In genomic region chr4:86977272-86977671, GRCm38 (mm10) we compare ENCODE assay signal across 21 mouse cellular contexts.
"Had no signal": no experiment of that assay in that cellular context is flagged by ENCODE, and none has a peak within 500 bp of the region (broad histone marks: within the 10 kb centered on the region; RNA-seq: fewer than 3 reads in every experiment).

No protein-coding gene starts in this region.

- H3K36me3 ChIP-seq: limb, embryonic 12.5 days; limb, embryonic 15.5 days; midbrain, embryonic 12.5 days; midbrain, embryonic 15.5 days; neural tube, embryonic 13.5 days; stomach, embryonic 15.5 days had no signal

- H3K9me3 ChIP-seq: limb, embryonic 15.5 days; midbrain, embryonic 15.5 days; stomach, embryonic 15.5 days had no signal

- H3K27ac ChIP-seq: hindbrain, postnatal 0 days; limb, embryonic 12.5 days; limb, embryonic 15.5 days; liver, embryonic 14.5 days; midbrain, embryonic 12.5 days; midbrain, embryonic 15.5 days; neural tube, embryonic 13.5 days; stomach, embryonic 15.5 days had no signal

- H3K27me3 ChIP-seq: limb, embryonic 12.5 days; limb, embryonic 15.5 days; midbrain, embryonic 12.5 days; midbrain, embryonic 15.5 days; neural tube, embryonic 13.5 days; stomach, embryonic 15.5 days had no signal

- H3K4me2 ChIP-seq: limb, embryonic 12.5 days; limb, embryonic 15.5 days; liver, embryonic 11.5 days; midbrain, embryonic 12.5 days; midbrain, embryonic 15.5 days; neural tube, embryonic 13.5 days; stomach, embryonic 15.5 days had no signal

- H3K9ac ChIP-seq: limb, embryonic 12.5 days; limb, embryonic 15.5 days; liver, embryonic 14.5 days; liver, postnatal 0 days; midbrain, embryonic 12.5 days; midbrain, embryonic 15.5 days; neural tube, embryonic 13.5 days; stomach, embryonic 15.5 days had no signal

- H3K4me1 ChIP-seq: limb, embryonic 12.5 days; limb, embryonic 15.5 days; midbrain, embryonic 12.5 days; midbrain, embryonic 15.5 days; neural tube, embryonic 13.5 days; stomach, embryonic 15.5 days had no signal

- ATAC-seq: hindbrain, postnatal 0 days; inflammation-experienced regulatory T-cells, adult 6 months; liver, postnatal 0 days; midbrain, embryonic 15.5 days had no signal

- DNase-seq: kidney, adult 18-20 months; kidney, adult 9 months; kidney, postnatal 14 days; kidney, postnatal 4 days; left cerebral cortex, postnatal 4 days; liver, postnatal 0 days; retina, postnatal 1 day; right cerebral cortex, postnatal 25 days; spleen, adult 18-20 months; thymus, postnatal 25 days had no signal

- H3K4me3 ChIP-seq: limb, embryonic 12.5 days; limb, embryonic 15.5 days; midbrain, embryonic 12.5 days; midbrain, embryonic 15.5 days; myocyte; neural tube, embryonic 13.5 days; stomach, embryonic 15.5 days had no signal
